Mouse (Mus musculus) neutrophil, adult 5-6 weeks (primary cell): ENCODE data around the gene Rai14. TPM values are rescaled to one million over a fixed set of nuclear protein-coding genes. Genes with fewer than 3 reads are reported as not detected.
"Not testable (repeated sequence)": the region's sequence is repeated elsewhere in the genome, so short reads cannot be mapped to it uniquely, and the experiment has no call there.

Experiments
- ATAC-seq: fragments of 151-379, 151-347 bp; 2 replicates; pipeline ENCODE4 v1.8.0; 2017; ENCODE audit warnings: mild to moderate bottlenecking, moderate TSS enrichment; ENCODE audit not compliant: insufficient number of reproducible peaks, poor library complexity, low FRiP score, severe bottlenecking; ENCODE audit errors: extremely low read depth
- total RNA-seq: library from RNA; stranded (forward); fragments of 200-1000 nt; gene quantifications from 2 replicates; pipeline ENCODE4 v1.2.3, GENCODE M21; 2017

Gene Rai14
- total RNA-seq, 1 experiment from 2014 or later = not detected

GRCm38 (mm10) chr15:10586565-10586964 lies 127.9 kb downstream of the Rai14 start:
- ATAC-seq = no peak

GRCm38 (mm10) chr15:10584359-10585187 lies 129.9 kb downstream of the Rai14 start:
- no peak for ATAC-seq

GRCm38 (mm10) chr15:10583408-10583807 lies 131.0 kb downstream of the Rai14 start:
- peak; percentile 82 for ATAC-seq

GRCm38 (mm10) chr15:10579159-10579558 lies 135.3 kb downstream of the Rai14 start:
- ATAC-seq = no peak

GRCm38 (mm10) chr15:10566486-10566885 lies 147.9 kb downstream of the Rai14 start:
- ATAC-seq = no peak

- no peak for ATAC-seq
Observed at GRCm38 (mm10) chr15:10564201-10564600, 150.2 kb downstream of the Rai14 start.

- no peak for ATAC-seq
Observed at GRCm38 (mm10) chr15:10562281-10562680, 152.1 kb downstream of the Rai14 start.

- ATAC-seq = no peak
Observed at GRCm38 (mm10) chr15:10560005-10560404, 154.4 kb downstream of the Rai14 start.

- ATAC-seq = no peak
Observed at GRCm38 (mm10) chr15:10558465-10558864, 156.0 kb downstream of the Rai14 start, which contains the start of gene Ttc23l. Gene Ttc23l, minus strand, starts transcription at chr15:10558668.

GRCm38 (mm10) chr15:10554336-10554735 lies 160.1 kb downstream of the Rai14 start:
- ATAC-seq = no peak

GRCm38 (mm10) chr15:10540271-10541088 lies 173.9 kb downstream of the Rai14 start:
- ATAC-seq = no peak

GRCm38 (mm10) chr15:10535969-10536368 lies 178.5 kb downstream of the Rai14 start:
- ATAC-seq = no peak

- no peak for ATAC-seq
Observed at GRCm38 (mm10) chr15:10534591-10534990, 179.8 kb downstream of the Rai14 start.

- not testable (repeated sequence) for ATAC-seq
Observed at GRCm38 (mm10) chr15:10533361-10533760, 181.1 kb downstream of the Rai14 start.

GRCm38 (mm10) chr15:10531352-10531751 lies 183.1 kb downstream of the Rai14 start:
- ATAC-seq = no peak

GRCm38 (mm10) chr15:10525896-10526295 lies 188.5 kb downstream of the Rai14 start:
- no peak for ATAC-seq
